In the genomic region with DNA sequence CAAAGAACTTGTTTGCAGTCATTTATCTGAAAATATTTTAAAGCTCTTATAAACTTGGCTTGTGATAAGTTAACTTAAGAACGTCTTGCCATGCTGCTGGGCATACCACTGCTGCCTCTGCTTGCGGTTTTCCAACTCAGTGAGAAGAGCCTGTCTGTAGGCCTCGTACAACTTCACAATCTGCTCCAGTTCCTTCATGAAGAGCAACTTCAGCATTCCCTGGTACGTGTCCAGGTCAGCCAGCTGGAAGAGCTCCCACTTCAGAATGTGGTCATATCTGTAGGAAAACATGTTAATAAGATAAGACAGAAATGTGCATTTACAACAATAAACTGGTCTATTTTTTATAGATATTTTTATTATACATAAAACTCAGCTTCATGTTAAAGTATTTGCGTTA, we compare ENCODE assay signal across 12 mouse cellular contexts. TPM values are rescaled to one million over a fixed set of nuclear protein-coding genes. Genes with fewer than 3 reads are reported as not detected.
A peak's percentile ranks its signal among the peaks of the same experiment; 100 is the strongest.
DNase-seq lines count a peak whose midpoint lies in the region; TF ChIP-seq lines count a peak whose summit lies in the region.
"Had no signal": no experiment of that assay in that cellular context is flagged by ENCODE, and none has a peak within 500 bp of the region (broad histone marks: within the 10 kb centered on the region; RNA-seq: fewer than 3 reads in every experiment).

No protein-coding gene starts in this region.

- peak; percentile 57 for DNase-seq in gastrocnemius, adult 2 months
- DNase-seq in gastrocnemius, postnatal 14 days: no peak
- DNase-seq in ovary, adult 18-20 months (ENCODE audit: low spot score): peak; percentile 31
- no peak for DNase-seq in ovary, postnatal 10 days (ENCODE audit: low spot score)
- peak; percentile 75 to 76 for DNase-seq in kidney, postnatal 4 days
- DNase-seq in ovary, postnatal 14 days (ENCODE audit: low spot score): peak; percentile 17
- no peak for DNase-seq in embryo, embryonic 9.5 days (ENCODE audit: extremely low spot score)
- DNase-seq in spleen, adult 12 weeks (ENCODE audit: low spot score): no peak
- DNase-seq: embryo, embryonic 11 days; right cerebral cortex, postnatal 4 days had no signal

- intact Hi-C loops in gastrocnemius, adult 2 months (cut with DNase I): no loop called here
- intact Hi-C loops in gastrocnemius, postnatal 14 days (cut with DNase I; ENCODE audit: low total_unique reads): loop anchor here (10.0 kb wide), 1 partner anchor 89 kb away; no protein-coding TSS in a partner anchor

- TF ChIP-seq CTCF in gastrocnemius, adult 2 months (IDR thresholded peaks at IDR 0.05): no peak

- H3K4me3 ChIP-seq in gastrocnemius, adult 2 months: no peak overlapping the region
- H3K4me3 ChIP-seq: limb, embryonic 13.5 days; neural tube, embryonic 12.5 days had no signal

- H3K27ac ChIP-seq in gastrocnemius, adult 2 months: peak overlapping the region; percentile 79
- H3K27ac ChIP-seq: limb, embryonic 13.5 days; neural tube, embryonic 12.5 days had no signal

RNA-seq across cellular contexts. Expression of a gene that starts 20.7 kb away (rescaled TPM):
- total RNA-seq in gastrocnemius, adult 2 months (2021): 10 to 100 TPM; 42.9 to 53.6 TPM
- 10 to 100 TPM; 27.9 to 31.0 TPM for total RNA-seq in gastrocnemius, postnatal 14 days (2021)

Comparison
In these comparisons a context has a peak if more than half of its experiments do, and no peak if none do; other contexts are left out.
1. DNase-seq: peak in gastrocnemius, adult 2 months (single experiment), ovary, adult 18-20 months (single experiment), kidney, postnatal 4 days (2 of 2) and ovary, postnatal 14 days (single experiment); none in gastrocnemius, postnatal 14 days (single experiment), ovary, postnatal 10 days (single experiment), embryo, embryonic 9.5 days (single experiment) and spleen, adult 12 weeks (single experiment).